Mouse (Mus musculus): Measurements from ENCODE around the gene Mtcp1. TPM values are rescaled to one million over a fixed set of nuclear protein-coding genes. Genes with fewer than 3 reads are reported as not detected.

Mtcp1 gene
- 10.1 and 12.6 TPM in 2 replicates for polyA plus RNA-seq (2016; fragmentation: Nextera tagmentation; extraction: Ambion mirVana)

GRCm38 (mm10) chrX:75415936-75416785, at the start of gene Mtcp1, which contains the start of the genes Cmc4 and Brcc3:
Mtcp1 (minus strand) TSS chrX:75416588.
Cmc4 (minus strand) TSS chrX:75416584.
Brcc3 (plus strand) TSS chrX:75416628.
- peak; percentile 99 for ATAC-seq (ENCODE audit: insufficient number of reproducible peaks, insufficient read depth, low FRiP score, low TSS enrichment, low read depth)
- Histone ChIP-seq H3K27me3 (no peaks in the 10 kb centered on the region), H3K27ac (peak within 1 kb of the TSS; percentile 89), H3K9me3 (no peaks in the 10 kb centered on the region), H3K4me2 (peak within 1 kb of the TSS; percentile 51), H3K9ac (replicated peaks) (peak within 1 kb of the TSS; percentile 52), H3K4me1 (replicated peaks) (no peaks in the 10 kb centered on the region), H3K36me3 (no peaks in the 10 kb centered on the region), H3K4me3 (replicated peaks) (peak within 1 kb of the TSS; percentile 48)
- 11% methylated on average over 52 of the region's 52 CpGs for whole genome bisulfite sequencing

- Histone ChIP-seq H3K9me3 (peaks cover 10% of the 10 kb centered on the region; the same call in 1 of the 2 replicates), H3K27ac (no peak overlapping the region), H3K4me2 (no peak overlapping the region), H3K27me3 (no peaks in the 10 kb centered on the region), H3K9ac (replicated peaks) (no peak overlapping the region), H3K4me1 (replicated peaks) (no peaks in the 10 kb centered on the region), H3K4me3 (replicated peaks) (no peak overlapping the region), H3K36me3 (peaks cover 38% of the 10 kb centered on the region)
- ATAC-seq (ENCODE audit: insufficient number of reproducible peaks, insufficient read depth, low FRiP score, low TSS enrichment, low read depth): no peak
- 83% methylated on average over 1 of the region's 1 CpGs for WGBS
Measured at GRCm38 (mm10) chrX:75454597-75454996, 38.2 kb upstream of the Mtcp1 start.

GRCm38 (mm10) chrX:75409711-75410110, 6.7 kb downstream of the Mtcp1 start:
- ATAC-seq (ENCODE audit: insufficient number of reproducible peaks, insufficient read depth, low FRiP score, low TSS enrichment, low read depth): no peak
- H3K9me3 ChIP-seq: no peaks in the 10 kb centered on the region
- WGBS: 94% methylated on average over 1 of the region's 1 CpGs
- H3K27me3 ChIP-seq: no peaks in the 10 kb centered on the region
- no peak overlapping the region for H3K4me2 ChIP-seq
- H3K36me3 ChIP-seq: no peaks in the 10 kb centered on the region
- H3K4me3 ChIP-seq (replicated peaks): no peak overlapping the region
- no peaks in the 10 kb centered on the region for H3K4me1 ChIP-seq (replicated peaks)
- no peak overlapping the region for H3K9ac ChIP-seq (replicated peaks)
- H3K27ac ChIP-seq: no peak overlapping the region

- H3K27me3 ChIP-seq: no peaks in the 10 kb centered on the region
- H3K9me3 ChIP-seq: no peaks in the 10 kb centered on the region
- no peak overlapping the region for H3K4me3 ChIP-seq (replicated peaks)
- no peak overlapping the region for H3K9ac ChIP-seq (replicated peaks)
- H3K36me3 ChIP-seq: peaks cover 9% of the 10 kb centered on the region
- H3K27ac ChIP-seq: no peak overlapping the region
- H3K4me1 ChIP-seq (replicated peaks): no peaks in the 10 kb centered on the region
- no peak overlapping the region for H3K4me2 ChIP-seq
- ATAC-seq (ENCODE audit: insufficient number of reproducible peaks, insufficient read depth, low FRiP score, low TSS enrichment, low read depth): no peak
Measured at GRCm38 (mm10) chrX:75403350-75403749, 13.0 kb downstream of the Mtcp1 start.

- Histone ChIP-seq H3K27me3 (no peaks in the 10 kb centered on the region), H3K36me3 (peaks cover 9% of the 10 kb centered on the region), H3K4me2 (no peak overlapping the region), H3K9ac (replicated peaks) (no peak overlapping the region), H3K4me1 (replicated peaks) (no peaks in the 10 kb centered on the region), H3K9me3 (no peaks in the 10 kb centered on the region), H3K4me3 (replicated peaks) (no peak overlapping the region), H3K27ac (no peak overlapping the region)
- no peak for ATAC-seq (ENCODE audit: insufficient number of reproducible peaks, insufficient read depth, low FRiP score, low TSS enrichment, low read depth)
- 87% methylated on average over 2 of the region's 2 CpGs for WGBS
Measured at GRCm38 (mm10) chrX:75402668-75403067, 13.7 kb downstream of the Mtcp1 start.

GRCm38 (mm10) chrX:75399471-75399870, 16.9 kb downstream of the Mtcp1 start:
- no peak overlapping the region for H3K27ac ChIP-seq
- H3K27me3 ChIP-seq: no peaks in the 10 kb centered on the region
- 82% methylated on average over 1 of the region's 1 CpGs for WGBS
- peaks cover 12% of the 10 kb centered on the region for H3K36me3 ChIP-seq
- no peak overlapping the region for H3K4me3 ChIP-seq (replicated peaks)
- no peak overlapping the region for H3K4me2 ChIP-seq
- H3K9me3 ChIP-seq: no peaks in the 10 kb centered on the region
- no peak for ATAC-seq (ENCODE audit: insufficient number of reproducible peaks, insufficient read depth, low FRiP score, low TSS enrichment, low read depth)
- no peak overlapping the region for H3K9ac ChIP-seq (replicated peaks)
- no peaks in the 10 kb centered on the region for H3K4me1 ChIP-seq (replicated peaks)

GRCm38 (mm10) chrX:75382195-75382771, 34.1 kb downstream of the Mtcp1 start, which contains the start of the genes Fundc2 and F8:
Fundc2 (plus strand) TSS chrX:75382399.
F8 (minus strand) TSS chrX:75382615.
- WGBS: 12% methylated on average over 25 of the region's 25 CpGs
- Histone ChIP-seq H3K27me3 (no peaks in the 10 kb centered on the region), H3K27ac (peak within 1 kb of the TSS; percentile 72), H3K4me3 (replicated peaks) (peak within 1 kb of the TSS; percentile 47), H3K4me2 (peak within 1 kb of the TSS; percentile 49), H3K4me1 (replicated peaks) (no peaks in the 10 kb centered on the region), H3K36me3 (no peaks in the 10 kb centered on the region), H3K9ac (replicated peaks) (peak within 1 kb of the TSS; percentile 56; the same call in 1 of the 2 replicates), H3K9me3 (no peaks in the 10 kb centered on the region)
- peak; percentile 95 for ATAC-seq (ENCODE audit: insufficient number of reproducible peaks, insufficient read depth, low FRiP score, low TSS enrichment, low read depth)

GRCm38 (mm10) chrX:75381699-75382098, 34.7 kb downstream of the Mtcp1 start:
- Histone ChIP-seq H3K9ac (replicated peaks) (no peak overlapping the region), H3K27me3 (no peaks in the 10 kb centered on the region), H3K27ac (no peak overlapping the region), H3K4me3 (replicated peaks) (peak overlapping the region; percentile 47), H3K36me3 (no peaks in the 10 kb centered on the region), H3K9me3 (no peaks in the 10 kb centered on the region), H3K4me1 (replicated peaks) (no peaks in the 10 kb centered on the region), H3K4me2 (peak overlapping the region; percentile 49)
- WGBS: 76% methylated on average over 5 of the region's 5 CpGs
- no peak for ATAC-seq (ENCODE audit: insufficient number of reproducible peaks, insufficient read depth, low FRiP score, low TSS enrichment, low read depth)

- Histone ChIP-seq H3K4me1 (replicated peaks) (no peaks in the 10 kb centered on the region), H3K4me3 (replicated peaks) (no peak overlapping the region), H3K27ac (no peak overlapping the region), H3K36me3 (no peaks in the 10 kb centered on the region), H3K27me3 (no peaks in the 10 kb centered on the region), H3K4me2 (no peak overlapping the region), H3K9ac (replicated peaks) (no peak overlapping the region), H3K9me3 (no peaks in the 10 kb centered on the region)
- no peak for ATAC-seq (ENCODE audit: insufficient number of reproducible peaks, insufficient read depth, low FRiP score, low TSS enrichment, low read depth)
- WGBS: 83% methylated on average over 1 of the region's 1 CpGs
Measured at GRCm38 (mm10) chrX:75381176-75381575, 35.2 kb downstream of the Mtcp1 start.

- H3K9me3 ChIP-seq: no peaks in the 10 kb centered on the region
- no peaks in the 10 kb centered on the region for H3K4me1 ChIP-seq (replicated peaks)
- H3K27ac ChIP-seq: no peak overlapping the region
- no peaks in the 10 kb centered on the region for H3K27me3 ChIP-seq
- ATAC-seq (ENCODE audit: insufficient number of reproducible peaks, insufficient read depth, low FRiP score, low TSS enrichment, low read depth): no peak
- no peak overlapping the region for H3K9ac ChIP-seq (replicated peaks)
- no peak overlapping the region for H3K4me2 ChIP-seq
- H3K36me3 ChIP-seq: no peaks in the 10 kb centered on the region
- H3K4me3 ChIP-seq (replicated peaks): no peak overlapping the region
Measured at GRCm38 (mm10) chrX:75376815-75377214, 39.6 kb downstream of the Mtcp1 start.

- no peak overlapping the region for H3K4me3 ChIP-seq (replicated peaks)
- H3K27ac ChIP-seq: no peak overlapping the region
- H3K9ac ChIP-seq (replicated peaks): no peak overlapping the region
- H3K36me3 ChIP-seq: no peaks in the 10 kb centered on the region
- no peaks in the 10 kb centered on the region for H3K9me3 ChIP-seq
- no peak for ATAC-seq (ENCODE audit: insufficient number of reproducible peaks, insufficient read depth, low FRiP score, low TSS enrichment, low read depth)
- H3K4me1 ChIP-seq (replicated peaks): no peaks in the 10 kb centered on the region
- no peaks in the 10 kb centered on the region for H3K27me3 ChIP-seq
- H3K4me2 ChIP-seq: no peak overlapping the region
- 79% methylated on average over 2 of the region's 2 CpGs for WGBS
Measured at GRCm38 (mm10) chrX:75372666-75373425, 43.5 kb downstream of the Mtcp1 start.
